Mouse (Mus musculus) testis, adult 2 months (tissue): ENCODE results near the gene Chil1. TPM values are rescaled to one million over a fixed set of nuclear protein-coding genes. Genes with fewer than 3 reads are reported as not detected.

ENCODE experiments used
- H3K27ac ChIP-seq: fragments of 200-500 bp; 2 replicates; pipeline ENCODE4 v1.5.1; 2012; ENCODE audit warnings: low read depth, low read length; ENCODE audit not compliant: control insufficient read depth, insufficient read depth
- H3K27me3 ChIP-seq: fragments of 200-500 bp; 2 replicates; pipeline ENCODE4 v1.6.1; 2012; ENCODE audit warnings: mild to moderate bottlenecking, low read length, moderate library complexity; ENCODE audit not compliant: control insufficient read depth, insufficient read depth
- H3K36me3 ChIP-seq: fragments of 200-500 bp; 2 replicates; pipeline ENCODE4 v1.6.1; 2012; ENCODE audit warnings: mild to moderate bottlenecking, low read length; ENCODE audit not compliant: control insufficient read depth, insufficient read depth
- H3K4me1 ChIP-seq: fragments of 200-500 bp; 2 replicates; pipeline ENCODE4 v1.6.1; 2012; ENCODE audit warnings: low read length; ENCODE audit not compliant: control insufficient read depth, insufficient read depth
- H3K4me3 ChIP-seq: fragments of 200-500 bp; 2 replicates; pipeline ENCODE4 v1.5.1; 2012; ENCODE audit warnings: low read depth, mild to moderate bottlenecking, low read length, moderate library complexity, mixed read lengths; ENCODE audit not compliant: control insufficient read depth
- CTCF ChIP-seq: fragments of 200-500 bp; IDR thresholded peaks from 2 replicates; pipeline ENCODE4 v1.5.1; 2012; ENCODE audit warnings: low read depth, mild to moderate bottlenecking, inconsistent platforms, low read length, moderate library complexity; ENCODE audit not compliant: control insufficient read depth, insufficient read depth, insufficient replicate concordance
- POLR2A ChIP-seq: fragments of 200-500 bp; IDR thresholded peaks from 2 replicates; pipeline ENCODE4 v1.6.1; 2012; ENCODE audit warnings: low read depth, mild to moderate bottlenecking, inconsistent platforms, low read length, moderate library complexity; ENCODE audit not compliant: control insufficient read depth
- polyA plus RNA-seq: library from polyadenylated mRNA; depleted of rRNA; stranded (reverse); fragments of >200 nt; gene quantifications from 2 replicates; pipeline ENCODE4 v1.2.3, GENCODE M21; 2012

The Chil1 gene
- polyA plus RNA-seq, 1 experiment: 0.05 TPM

DNA sequence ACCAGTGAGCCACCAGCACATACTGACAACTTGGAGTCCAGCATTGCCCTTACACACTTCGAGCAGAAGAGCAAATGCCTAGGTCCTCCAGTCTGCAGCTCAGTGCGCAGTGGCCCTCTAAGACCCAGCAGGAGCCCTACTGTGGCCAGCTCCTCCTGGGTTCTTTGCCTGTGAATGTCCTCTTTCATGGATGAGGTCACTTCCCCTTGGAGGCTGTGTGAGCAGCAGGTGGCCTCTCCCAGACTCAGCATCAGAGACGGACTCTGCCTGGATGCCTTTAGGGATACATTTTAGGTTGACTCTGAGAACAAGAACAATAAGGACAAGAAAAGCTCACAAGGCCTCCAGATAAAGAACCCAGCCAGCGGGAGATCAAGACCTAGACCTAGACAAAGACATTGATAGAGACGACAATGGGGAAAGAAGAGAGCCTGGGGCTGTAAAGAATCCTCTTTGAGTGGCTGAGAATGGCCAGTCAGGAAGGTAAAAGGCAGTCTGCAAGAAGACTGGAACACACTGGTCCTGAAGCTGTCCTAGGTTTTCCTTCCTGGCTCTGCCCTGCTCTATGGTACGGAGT, 28.3 kb downstream of the Chil1 start:
- H3K4me1 ChIP-seq: peaks cover 8% of the 10 kb centered on the region; the same call in 1 of the 2 replicates
- TF ChIP-seq CTCF: no peak
- no peak for TF ChIP-seq POLR2A
- H3K4me3 ChIP-seq: no peak overlapping the region
- no peaks in the 10 kb centered on the region for H3K36me3 ChIP-seq
- H3K27me3 ChIP-seq: no peaks in the 10 kb centered on the region
- peak overlapping the region; percentile 59 for H3K27ac ChIP-seq

DNA sequence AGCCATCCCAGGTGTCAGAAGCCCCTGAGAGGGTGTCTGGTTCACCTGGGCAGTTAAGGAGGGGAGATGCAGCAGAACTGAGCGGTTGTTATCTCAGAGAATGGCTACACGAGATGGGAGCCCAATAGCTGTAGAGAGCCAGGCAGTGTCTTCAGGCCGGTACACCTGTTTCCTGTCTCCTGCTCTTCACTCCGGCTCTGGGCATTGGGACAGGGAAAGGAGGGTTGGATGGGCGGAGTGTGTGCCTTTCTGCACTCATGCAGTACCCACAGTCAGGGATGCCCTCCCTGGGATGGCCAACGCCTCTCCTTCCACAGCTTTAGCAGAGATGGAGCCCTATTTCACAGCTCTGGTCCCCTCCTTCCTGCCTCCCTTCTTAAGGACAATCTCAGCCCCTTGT, 29.1 kb downstream of the Chil1 start:
- Histone ChIP-seq H3K4me3 (no peak overlapping the region), H3K27me3 (no peaks in the 10 kb centered on the region), H3K36me3 (no peaks in the 10 kb centered on the region), H3K4me1 (peaks cover 10% of the 10 kb centered on the region; the same call in 1 of the 2 replicates), H3K27ac (peak overlapping the region; percentile 59)
- no peak for TF ChIP-seq CTCF
- no peak for TF ChIP-seq POLR2A

DNA sequence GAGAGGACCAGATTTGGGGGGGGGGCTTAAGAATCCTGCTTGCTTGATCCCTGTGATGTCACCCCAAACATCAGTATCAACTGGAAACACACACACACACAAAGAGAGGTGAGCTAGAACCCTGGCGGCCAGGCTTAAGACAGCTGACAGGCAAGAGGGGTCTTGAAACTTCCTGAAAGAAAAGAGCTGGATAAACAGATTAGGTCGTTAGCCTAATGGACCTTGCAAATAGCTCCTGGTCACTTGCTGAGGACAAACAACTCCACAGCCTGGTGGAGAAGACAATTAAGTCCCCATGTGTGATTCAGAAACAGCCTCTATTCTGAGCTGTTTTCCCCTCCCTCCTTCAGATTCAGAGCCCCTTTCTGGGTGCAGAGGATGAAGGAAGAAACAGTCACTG, 29.7 kb downstream of the Chil1 start:
- H3K36me3 ChIP-seq: no peaks in the 10 kb centered on the region
- TF ChIP-seq POLR2A (no peak), CTCF (no peak)
- peaks cover 10% of the 10 kb centered on the region; the same call in 1 of the 2 replicates for H3K4me1 ChIP-seq
- no peaks in the 10 kb centered on the region for H3K27me3 ChIP-seq
- no peak overlapping the region for H3K4me3 ChIP-seq
- H3K27ac ChIP-seq: peak overlapping the region; percentile 52; the same call in 1 of the 2 replicates

DNA sequence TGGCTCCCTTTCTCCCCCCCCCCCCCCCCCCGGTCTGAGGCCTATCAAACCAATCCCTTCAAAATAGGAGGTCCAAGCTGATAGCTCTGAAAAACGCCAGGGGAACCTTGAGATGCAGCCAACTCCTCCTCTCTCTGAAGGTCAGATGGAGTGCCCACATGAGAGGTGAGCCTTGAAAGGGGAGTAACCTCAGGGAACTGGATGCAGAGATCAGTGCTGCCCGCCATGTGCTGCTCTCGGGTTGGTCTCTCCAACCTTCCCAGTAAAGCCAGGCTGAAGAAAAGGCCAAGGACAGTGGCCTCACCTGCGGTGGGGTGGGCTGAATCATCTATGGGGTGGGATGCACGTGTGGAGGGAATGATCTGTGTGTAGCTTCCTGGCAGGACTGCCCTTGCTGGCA, 30.4 kb downstream of the Chil1 start:
- TF ChIP-seq CTCF (no peak), POLR2A (no peak)
- H3K4me3 ChIP-seq: no peak overlapping the region
- H3K4me1 ChIP-seq: peaks cover 13% of the 10 kb centered on the region
- H3K27me3 ChIP-seq: no peaks in the 10 kb centered on the region
- no peak overlapping the region for H3K27ac ChIP-seq
- no peaks in the 10 kb centered on the region for H3K36me3 ChIP-seq

DNA sequence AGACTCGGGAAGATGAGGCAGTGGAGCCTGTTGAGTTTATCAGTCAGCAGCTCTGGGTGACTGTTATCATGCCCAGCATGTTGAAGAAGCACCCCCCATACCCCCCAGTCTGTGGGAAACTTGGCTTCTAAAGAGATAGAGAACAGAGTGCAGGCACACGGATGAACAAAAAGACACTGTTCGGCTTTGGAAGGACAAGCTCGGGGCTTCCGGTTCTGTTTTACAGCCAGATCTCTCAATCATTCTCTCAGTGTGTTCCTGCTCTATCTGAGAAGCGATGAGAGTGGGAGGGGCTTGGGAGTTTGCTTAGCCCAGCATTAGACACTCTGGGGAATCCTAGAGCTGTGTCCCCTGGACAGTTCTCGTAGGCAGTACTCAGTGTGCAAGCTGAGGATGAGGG, 31.4 kb downstream of the Chil1 start:
- Histone ChIP-seq H3K4me3 (no peak overlapping the region), H3K27ac (peak overlapping the region; percentile 45), H3K36me3 (no peaks in the 10 kb centered on the region), H3K4me1 (peaks cover 13% of the 10 kb centered on the region), H3K27me3 (no peaks in the 10 kb centered on the region)
- TF ChIP-seq CTCF (no peak), POLR2A (no peak; the same call in 1 of the 2 replicates)

DNA sequence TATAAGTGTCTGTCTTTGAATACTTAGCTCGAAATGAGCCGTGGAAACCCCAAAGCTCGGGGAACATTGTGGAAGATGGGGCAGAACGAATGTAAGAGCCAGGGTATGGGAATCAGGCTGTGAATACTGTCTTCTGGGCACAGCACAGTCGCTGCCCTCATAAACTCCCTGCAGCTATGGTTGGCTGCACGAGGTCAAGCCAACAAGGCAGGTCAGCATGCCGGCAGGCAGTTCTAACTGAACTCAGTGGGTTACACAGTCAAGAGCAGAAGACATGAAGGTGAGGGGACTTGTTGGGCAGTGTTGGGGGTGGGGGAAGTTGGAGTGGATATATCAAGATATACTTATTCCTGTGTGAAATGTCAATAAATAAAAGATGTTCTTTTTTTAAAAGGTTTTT, 33.1 kb downstream of the Chil1 start:
- TF ChIP-seq CTCF: no peak
- no peak for TF ChIP-seq POLR2A
- no peaks in the 10 kb centered on the region for H3K27me3 ChIP-seq

DNA sequence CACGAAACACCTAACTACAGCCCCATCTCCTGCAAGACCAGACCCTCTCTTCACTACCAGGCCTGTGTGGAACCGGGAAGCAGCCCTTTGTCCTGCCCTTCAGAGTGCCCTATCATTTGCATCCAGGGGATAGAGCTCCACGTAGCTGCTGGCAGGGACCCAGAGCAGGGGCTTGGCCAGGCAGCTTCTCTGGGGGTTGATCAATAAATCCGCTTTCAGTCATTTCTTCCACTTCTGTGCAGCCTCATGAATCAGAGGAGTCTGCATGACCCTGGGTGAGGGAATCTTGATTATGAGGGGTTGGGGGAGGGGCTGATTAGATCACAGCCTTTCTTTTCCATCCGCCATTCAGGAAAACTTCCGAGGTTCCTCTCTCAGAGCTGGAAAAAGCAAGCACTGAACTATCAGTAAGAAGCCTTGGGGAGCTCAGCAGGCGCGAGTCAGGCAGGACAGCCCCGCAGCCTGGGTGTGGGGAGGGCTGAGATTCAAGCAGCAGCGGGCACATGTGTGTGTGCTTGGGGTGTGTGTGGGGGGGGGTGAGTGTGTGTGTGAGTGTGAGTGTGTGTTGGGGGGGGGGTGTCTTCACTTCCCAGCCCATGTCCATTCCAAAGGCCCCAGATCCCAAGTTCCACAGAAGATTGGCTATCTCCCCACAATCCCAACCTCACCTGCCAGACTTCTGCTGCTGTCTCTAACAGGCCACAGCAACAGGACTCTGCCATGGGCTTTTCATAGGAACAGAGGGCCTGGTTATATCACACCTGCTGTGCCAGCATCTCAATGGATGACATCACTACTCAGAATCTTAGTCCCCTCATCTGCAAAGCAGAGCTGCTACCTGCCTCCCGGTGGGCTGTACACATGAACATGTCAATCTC, 34.0 kb downstream of the Chil1 start:
- H3K36me3 ChIP-seq: no peaks in the 10 kb centered on the region
- peaks cover 13% of the 10 kb centered on the region for H3K4me1 ChIP-seq
- no peak for TF ChIP-seq POLR2A
- no peak for TF ChIP-seq CTCF
- no peak overlapping the region for H3K4me3 ChIP-seq
- no peaks in the 10 kb centered on the region for H3K27me3 ChIP-seq
- peak overlapping the region; percentile 58 for H3K27ac ChIP-seq

More for the DNA sequence above, 33.1 kb downstream of the Chil1 start:
- H3K4me3 ChIP-seq: no peak overlapping the region
- peak overlapping the region; percentile 3; the same call in 1 of the 2 replicates for H3K27ac ChIP-seq
- H3K36me3 ChIP-seq: no peaks in the 10 kb centered on the region
- H3K4me1 ChIP-seq: peaks cover 13% of the 10 kb centered on the region
